Mouse (Mus musculus) kidney, adult 2 months (tissue): ENCODE results near the gene Kctd10. TPM values are rescaled to one million over a fixed set of nuclear protein-coding genes. Genes with fewer than 3 reads are reported as not detected.

Experiments
- DNase-seq: peaks from one replicate; pipeline ENCODE4 v3.0.0; 2021
- H3K27ac ChIP-seq: fragments of 200-500 bp; 2 replicates; pipeline ENCODE4 v1.5.1; 2012; ENCODE audit warnings: low read depth, low read length, control low read depth, inconsistent platforms; ENCODE audit not compliant: insufficient read depth
- H3K27me3 ChIP-seq: fragments of 200-500 bp; replicated peaks from 2 replicates; pipeline ENCODE4 v1.6.1; 2012; ENCODE audit warnings: mild to moderate bottlenecking, moderate library complexity, low read length, inconsistent platforms; ENCODE audit not compliant: control insufficient read depth, insufficient read depth
- H3K36me3 ChIP-seq: fragments of 200-500 bp; 2 replicates; pipeline ENCODE4 v1.6.1; 2012; ENCODE audit warnings: mild to moderate bottlenecking, moderate library complexity, low read length, inconsistent platforms; ENCODE audit not compliant: control insufficient read depth, insufficient read depth
- H3K4me1 ChIP-seq: fragments of 200-500 bp; 2 replicates; pipeline ENCODE4 v1.6.1; 2011; ENCODE audit warnings: low read length; ENCODE audit not compliant: control insufficient read depth, insufficient read depth
- H3K4me3 ChIP-seq: fragments of 200-500 bp; 2 replicates; pipeline ENCODE4 v1.5.1; 2011; ENCODE audit warnings: mild to moderate bottlenecking, low read depth, low read length, control low read depth; ENCODE audit not compliant: insufficient read depth
- CTCF ChIP-seq: fragments of 200-500 bp; conservative IDR thresholded peaks from 2 replicates; pipeline ENCODE4 v1.5.1; 2011; ENCODE audit warnings: low read depth, mild to moderate bottlenecking, control low read depth, low read length, moderate library complexity, mixed read lengths; ENCODE audit not compliant: insufficient read depth, insufficient read length
- POLR2A ChIP-seq: fragments of 200-500 bp; IDR thresholded peaks from one replicate; pipeline ENCODE4 v1.6.1; 2011; ENCODE audit warnings: low read depth, low read length, control low read depth
- WGBS: fragments of 180-500 bp; shearing (Covaris S2); methylation state at CpG from one replicate; pipeline ENCODE4 v1.1.7; 2018; 5-methylcytosine and 5-hydroxymethylcytosine counted together
- polyA plus RNA-seq: library from polyadenylated mRNA; depleted of rRNA; stranded (reverse); fragments of >200 nt; gene quantifications from 2 replicates; pipeline ENCODE4 v1.2.3, GENCODE M21; 2012

Kctd10 gene
- polyA plus RNA-seq, 1 experiment = 63.8 TPM

- no peaks in the 10 kb centered on the region for H3K4me1 ChIP-seq
- no peak overlapping the region for H3K27ac ChIP-seq
- DNase-seq = no peak
- peak; percentile 47 for TF ChIP-seq CTCF
- TF ChIP-seq POLR2A = no peak
- H3K4me3 ChIP-seq = no peak overlapping the region
- H3K36me3 ChIP-seq = no peaks in the 10 kb centered on the region; the same call in 1 of the 2 replicates
- 77% methylated on average over 8 of the region's 8 CpGs for WGBS
- no peaks in the 10 kb centered on the region for H3K27me3 ChIP-seq
Measured at GRCm38 (mm10) chr5:114418541-114418940, 38.2 kb upstream of the Kctd10 start.

GRCm38 (mm10) chr5:114416855-114417254 lies 36.5 kb upstream of the Kctd10 start:
- H3K27me3 ChIP-seq = no peaks in the 10 kb centered on the region
- DNase-seq = no peak
- TF ChIP-seq CTCF = 0 out of 2 replicates have a peak, but pooled peaks have one; percentile 7
- TF ChIP-seq POLR2A = no peak
- H3K4me3 ChIP-seq = no peak overlapping the region
- H3K4me1 ChIP-seq = no peaks in the 10 kb centered on the region
- H3K27ac ChIP-seq = no peak overlapping the region
- WGBS = 66% methylated on average over 8 of the region's 8 CpGs
- peaks cover 2% of the 10 kb centered on the region for H3K36me3 ChIP-seq

- no peak for DNase-seq
- Histone ChIP-seq H3K27me3 (no peaks in the 10 kb centered on the region), H3K27ac (no peak overlapping the region), H3K4me1 (no peaks in the 10 kb centered on the region), H3K4me3 (no peak overlapping the region), H3K36me3 (peaks cover 2% of the 10 kb centered on the region)
- 94% methylated on average over 5 of the region's 5 CpGs for WGBS
- TF ChIP-seq CTCF = no peak
- TF ChIP-seq POLR2A = no peak
Measured at GRCm38 (mm10) chr5:114415606-114416005, 35.3 kb upstream of the Kctd10 start.

- Histone ChIP-seq H3K36me3 (peaks cover 2% of the 10 kb centered on the region), H3K4me3 (no peak overlapping the region), H3K27me3 (no peaks in the 10 kb centered on the region), H3K4me1 (no peaks in the 10 kb centered on the region), H3K27ac (peak overlapping the region; percentile 48)
- TF ChIP-seq POLR2A (no peak), CTCF (no peak)
- DNase-seq = peak; percentile 76
- 65% methylated on average over 16 of the region's 16 CpGs for WGBS
Measured at GRCm38 (mm10) chr5:114413067-114413735, 32.9 kb upstream of the Kctd10 start.

GRCm38 (mm10) chr5:114412361-114412998 lies 32.2 kb upstream of the Kctd10 start:
- 66% methylated on average over 23 of the region's 23 CpGs for WGBS

GRCm38 (mm10) chr5:114410429-114410828 lies 30.1 kb upstream of the Kctd10 start:
- Histone ChIP-seq H3K4me3 (no peak overlapping the region), H3K4me1 (no peaks in the 10 kb centered on the region), H3K27ac (no peak overlapping the region), H3K36me3 (peaks cover 2% of the 10 kb centered on the region), H3K27me3 (no peaks in the 10 kb centered on the region)
- TF ChIP-seq POLR2A (no peak), CTCF (no peak)
- 90% methylated on average over 13 of the region's 13 CpGs for WGBS
- DNase-seq = no peak

More at GRCm38 (mm10) chr5:114412361-114412998, 32.2 kb upstream of the Kctd10 start:
- H3K4me1 ChIP-seq = no peaks in the 10 kb centered on the region
- H3K27ac ChIP-seq = no peak overlapping the region
- no peaks in the 10 kb centered on the region for H3K27me3 ChIP-seq
- no peak overlapping the region for H3K4me3 ChIP-seq
- no peak for DNase-seq
- TF ChIP-seq CTCF (no peak), POLR2A (no peak)
- peaks cover 2% of the 10 kb centered on the region for H3K36me3 ChIP-seq

GRCm38 (mm10) chr5:114408846-114409245 lies 28.5 kb upstream of the Kctd10 start:
- H3K27me3 ChIP-seq = no peaks in the 10 kb centered on the region
- H3K36me3 ChIP-seq = peaks cover 2% of the 10 kb centered on the region
- H3K4me3 ChIP-seq = no peak overlapping the region
- 88% methylated on average over 11 of the region's 11 CpGs for WGBS
- no peak overlapping the region for H3K27ac ChIP-seq
- DNase-seq = no peak
- no peaks in the 10 kb centered on the region for H3K4me1 ChIP-seq
- TF ChIP-seq CTCF (no peak), POLR2A (no peak)
